Mouse (Mus musculus) heart, embryonic 12.5 days (tissue): Measurements from ENCODE around the gene Kcne4. TPM values are rescaled to one million over a fixed set of nuclear protein-coding genes. Genes with fewer than 3 reads are reported as not detected.
A peak's percentile ranks its signal among the peaks of the same experiment; 100 is the strongest.

Source experiments
- ATAC-seq: fragments of 200-750 bp; cut with Nextera tagmentation; 2 replicates; pipeline ENCODE4 v1.8.0; 2017; ENCODE audit warnings: moderate TSS enrichment, moderate library complexity; ENCODE audit not compliant: insufficient number of reproducible peaks, low FRiP score
- H3K27ac ChIP-seq: fragments of 300-500 bp; sonication (generic); 2 replicates; pipeline ENCODE4 v1.5.1; 2016; ENCODE audit warnings: mild to moderate bottlenecking, moderate library complexity; ENCODE audit not compliant: poor library complexity, severe bottlenecking
- H3K27me3 ChIP-seq: fragments of 300-500 bp; sonication (generic); replicated peaks from 2 replicates; pipeline ENCODE4 v1.6.1; 2016; ENCODE audit warnings: mild to moderate bottlenecking, moderate library complexity
- H3K36me3 ChIP-seq: fragments of 300-500 bp; sonication (generic); 2 replicates; pipeline ENCODE4 v1.6.1; 2016; ENCODE audit warnings: mild to moderate bottlenecking, moderate library complexity
- H3K4me1 ChIP-seq: fragments of 300-500 bp; sonication (generic); replicated peaks from 2 replicates; pipeline ENCODE4 v1.6.1; 2016; ENCODE audit warnings: mild to moderate bottlenecking
- H3K4me2 ChIP-seq: fragments of 300-500 bp; sonication (generic); 2 replicates; pipeline ENCODE4 v1.6.1; 2016; ENCODE audit warnings: mild to moderate bottlenecking, moderate library complexity
- H3K4me3 ChIP-seq: fragments of 300-500 bp; sonication (generic); 2 replicates; pipeline ENCODE4 v1.5.1; 2016; ENCODE audit warnings: mild to moderate bottlenecking
- H3K9ac ChIP-seq: fragments of 300-500 bp; sonication (generic); 2 replicates; pipeline ENCODE4 v1.6.1; 2016; ENCODE audit warnings: mild to moderate bottlenecking, moderate library complexity
- H3K9me3 ChIP-seq: fragments of 300-500 bp; sonication (generic); replicated peaks from 2 replicates; pipeline ENCODE4 v1.6.1; 2016; ENCODE audit warnings: mild to moderate bottlenecking, moderate library complexity
- WGBS: fragments of 180-500 bp; shearing (Covaris S2); methylation state at CpG from one replicate; pipeline ENCODE4 v1.1.7; 2016; 5-methylcytosine and 5-hydroxymethylcytosine counted together
- polyA plus RNA-seq: library from polyadenylated mRNA; unstranded; fragments of >200 nt; fragmentation: Nextera tagmentation; extraction: Ambion mirVana; gene quantifications from 2 replicates; pipeline ENCODE4 v1.2.1, GENCODE M21; 2016

The Kcne4 gene
- polyA plus RNA-seq, 1 experiment from 2014 or later: 1.5 TPM

DNA sequence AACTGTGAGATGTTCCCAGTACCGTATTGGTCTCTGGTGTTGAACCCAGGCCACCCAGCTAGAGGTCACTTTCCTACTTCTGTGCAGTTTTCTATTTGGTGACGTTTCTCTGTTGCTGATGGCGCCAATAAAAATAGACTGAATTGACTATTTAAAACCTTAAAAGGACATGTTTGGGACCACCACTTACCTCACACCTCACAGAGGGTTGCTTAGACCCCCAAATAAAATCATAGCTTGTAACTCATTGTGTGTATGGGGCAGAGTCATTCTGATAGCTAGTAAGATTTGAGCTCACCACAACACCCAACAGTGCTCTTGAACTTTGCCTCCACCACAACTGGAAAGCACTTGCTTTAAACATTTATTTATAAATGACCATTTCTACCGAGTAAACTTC is 43.0 kb downstream of the Kcne4 start:
- no peak for ATAC-seq
- WGBS: 72% methylated on average over 4 of the region's 4 CpGs
- H3K9ac ChIP-seq: no peak overlapping the region
- no peaks in the 10 kb centered on the region for H3K27me3 ChIP-seq
- peaks cover 7% of the 10 kb centered on the region for H3K9me3 ChIP-seq
- no peaks in the 10 kb centered on the region for H3K36me3 ChIP-seq
- H3K27ac ChIP-seq: peak overlapping the region; percentile 30; the same call in 1 of the 2 replicates
- H3K4me2 ChIP-seq: no peak overlapping the region
- H3K4me1 ChIP-seq: peaks cover 15% of the 10 kb centered on the region
- H3K4me3 ChIP-seq: no peak overlapping the region

DNA sequence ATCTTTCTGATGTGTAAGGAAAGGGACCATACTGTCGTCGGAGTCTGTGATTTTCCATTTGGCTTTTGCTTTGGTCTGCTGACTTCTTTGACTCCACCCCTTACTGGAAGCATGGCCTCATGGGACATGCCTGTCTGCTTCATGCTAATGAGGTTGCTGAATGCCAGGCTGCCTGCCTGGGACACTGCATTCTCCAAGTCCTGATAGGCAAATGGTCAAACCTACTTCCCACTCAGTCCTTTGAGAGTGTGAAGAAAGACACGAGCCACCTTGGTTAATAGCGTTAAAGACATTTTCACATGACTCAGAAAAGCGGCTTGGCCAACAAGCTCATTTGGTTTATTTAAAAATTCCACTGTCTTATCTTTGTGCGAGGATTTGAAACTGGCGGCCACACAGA is 43.5 kb downstream of the Kcne4 start:
- Histone ChIP-seq H3K27ac (peak overlapping the region; percentile 30; the same call in 1 of the 2 replicates), H3K36me3 (no peaks in the 10 kb centered on the region), H3K9me3 (peaks cover 7% of the 10 kb centered on the region), H3K27me3 (no peaks in the 10 kb centered on the region), H3K4me1 (peaks cover 16% of the 10 kb centered on the region), H3K4me3 (no peak overlapping the region), H3K4me2 (peak overlapping the region; percentile 38), H3K9ac (no peak overlapping the region)
- 41% methylated on average over 7 of the region's 7 CpGs for WGBS
- 0 out of 2 replicates have a peak, but pooled peaks have one; percentile 48 for ATAC-seq

DNA sequence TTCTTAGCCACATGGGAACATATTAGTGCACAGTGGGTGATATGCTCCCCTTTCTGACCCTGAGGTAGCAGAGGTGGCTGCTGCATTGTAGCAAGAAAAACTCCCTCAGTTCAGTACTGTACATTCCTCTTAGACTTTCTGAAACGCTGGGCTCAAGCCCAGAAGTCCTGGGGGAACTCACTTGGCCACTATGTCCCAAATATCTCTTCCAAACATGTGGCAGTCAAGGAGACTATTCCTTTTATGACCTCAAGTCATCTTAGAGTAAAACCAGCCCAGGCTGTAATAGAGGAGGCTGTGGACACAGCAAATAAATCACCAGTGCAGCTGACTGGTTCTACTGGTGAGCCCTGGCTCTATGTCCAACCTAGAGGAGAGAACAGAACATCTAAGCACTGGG is 45.7 kb downstream of the Kcne4 start:
- H3K4me3 ChIP-seq: no peak overlapping the region
- no peaks in the 10 kb centered on the region for H3K27me3 ChIP-seq
- H3K27ac ChIP-seq: no peak overlapping the region
- H3K9ac ChIP-seq: no peak overlapping the region
- 65% methylated on average over 1 of the region's 1 CpGs for WGBS
- H3K4me2 ChIP-seq: no peak overlapping the region
- no peaks in the 10 kb centered on the region for H3K36me3 ChIP-seq
- 0 out of 2 replicates have a peak, but pooled peaks cover 3% of the 10 kb centered on the region for H3K9me3 ChIP-seq
- peaks cover 22% of the 10 kb centered on the region for H3K4me1 ChIP-seq
- no peak for ATAC-seq

DNA sequence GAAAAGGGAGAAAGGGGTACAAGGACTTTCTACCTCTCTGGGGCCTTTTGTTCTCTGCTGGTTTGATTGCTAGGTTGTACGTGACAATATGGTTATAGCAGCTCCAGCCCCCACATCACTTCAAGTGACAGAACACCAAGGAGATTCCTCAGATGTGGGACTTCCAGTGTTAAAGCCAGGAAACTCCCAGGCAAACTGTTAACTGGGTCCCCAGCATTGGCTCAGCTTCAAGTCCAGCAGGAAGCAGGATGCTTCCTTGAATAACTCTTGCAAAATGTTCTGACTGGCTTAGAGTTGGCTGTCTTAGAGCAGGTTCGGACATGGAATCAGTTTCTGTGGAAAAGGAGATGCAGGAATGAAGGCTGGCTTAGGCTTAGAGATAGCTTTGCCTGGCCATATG is 47.3 kb downstream of the Kcne4 start:
- no peaks in the 10 kb centered on the region for H3K27me3 ChIP-seq
- H3K4me3 ChIP-seq: no peak overlapping the region
- WGBS: 48% methylated on average over 2 of the region's 2 CpGs
- peak; percentile 42; the same call in 1 of the 2 replicates for ATAC-seq
- no peak overlapping the region for H3K4me2 ChIP-seq
- H3K36me3 ChIP-seq: no peaks in the 10 kb centered on the region
- H3K9ac ChIP-seq: no peak overlapping the region
- H3K9me3 ChIP-seq: 0 out of 2 replicates have a peak, but pooled peaks cover 1% of the 10 kb centered on the region
- H3K27ac ChIP-seq: peak overlapping the region; percentile 62; the same call in 1 of the 2 replicates
- H3K4me1 ChIP-seq: peaks cover 22% of the 10 kb centered on the region

DNA sequence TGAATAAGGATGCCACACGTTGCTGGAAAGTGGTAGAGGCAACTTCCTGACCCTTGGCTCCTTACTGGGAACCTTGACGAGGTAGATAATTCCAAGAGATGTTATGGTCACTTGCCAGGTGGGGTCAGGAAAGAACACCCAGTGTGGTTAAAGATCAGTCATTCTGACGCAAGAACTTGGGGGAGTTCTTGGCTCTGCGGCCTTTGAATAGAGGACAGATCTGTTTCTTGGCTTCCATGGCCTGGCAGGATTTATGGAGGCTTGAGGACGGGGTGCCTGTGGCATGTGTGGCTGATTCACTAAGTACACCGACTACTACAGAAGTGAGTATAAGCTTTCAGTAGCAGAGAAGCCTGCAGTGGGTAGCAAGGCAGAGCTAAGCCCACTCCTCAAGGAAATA is 47.8 kb downstream of the Kcne4 start:
- H3K9ac ChIP-seq: no peak overlapping the region
- peaks cover 22% of the 10 kb centered on the region for H3K4me1 ChIP-seq
- no peaks in the 10 kb centered on the region for H3K36me3 ChIP-seq
- H3K27me3 ChIP-seq: no peaks in the 10 kb centered on the region
- no peak for ATAC-seq
- WGBS: 68% methylated on average over 6 of the region's 6 CpGs
- H3K9me3 ChIP-seq: no peaks in the 10 kb centered on the region
- no peak overlapping the region for H3K4me2 ChIP-seq
- H3K4me3 ChIP-seq: no peak overlapping the region
- H3K27ac ChIP-seq: peak overlapping the region; percentile 62

DNA sequence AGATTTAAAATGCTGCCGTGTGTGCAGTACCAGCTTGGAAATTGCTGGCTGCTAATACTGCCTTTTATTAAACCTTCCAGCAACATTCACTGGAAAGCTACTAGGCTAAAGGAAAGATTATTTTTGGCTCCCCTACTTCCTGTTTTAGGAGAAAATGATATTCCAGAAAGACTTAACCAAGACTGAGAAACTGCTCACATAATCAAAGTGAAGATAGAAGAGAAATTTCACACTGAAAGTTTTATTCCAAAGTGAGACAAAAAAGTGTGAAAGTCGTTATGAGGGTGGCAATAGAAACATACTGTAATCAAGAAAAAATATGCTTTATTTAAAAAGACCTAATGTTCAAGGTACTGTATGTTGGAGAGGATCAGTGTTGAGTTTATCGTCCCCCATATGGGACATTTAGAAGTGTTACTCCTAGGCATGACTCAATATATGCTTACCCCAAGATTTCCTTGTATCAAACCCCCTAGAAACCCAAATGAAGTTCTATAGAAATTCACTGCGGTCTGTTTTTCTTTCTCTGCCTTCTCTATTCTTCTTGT is 48.3 kb downstream of the Kcne4 start:
- H3K36me3 ChIP-seq: no peaks in the 10 kb centered on the region
- H3K4me1 ChIP-seq: peaks cover 20% of the 10 kb centered on the region
- H3K9me3 ChIP-seq: no peaks in the 10 kb centered on the region
- no peak overlapping the region for H3K4me2 ChIP-seq
- H3K27ac ChIP-seq: peak overlapping the region; percentile 62; the same call in 1 of the 2 replicates
- ATAC-seq: no peak
- H3K9ac ChIP-seq: no peak overlapping the region
- H3K4me3 ChIP-seq: no peak overlapping the region
- WGBS: 71% methylated on average over 4 of the region's 4 CpGs
- H3K27me3 ChIP-seq: no peaks in the 10 kb centered on the region

DNA sequence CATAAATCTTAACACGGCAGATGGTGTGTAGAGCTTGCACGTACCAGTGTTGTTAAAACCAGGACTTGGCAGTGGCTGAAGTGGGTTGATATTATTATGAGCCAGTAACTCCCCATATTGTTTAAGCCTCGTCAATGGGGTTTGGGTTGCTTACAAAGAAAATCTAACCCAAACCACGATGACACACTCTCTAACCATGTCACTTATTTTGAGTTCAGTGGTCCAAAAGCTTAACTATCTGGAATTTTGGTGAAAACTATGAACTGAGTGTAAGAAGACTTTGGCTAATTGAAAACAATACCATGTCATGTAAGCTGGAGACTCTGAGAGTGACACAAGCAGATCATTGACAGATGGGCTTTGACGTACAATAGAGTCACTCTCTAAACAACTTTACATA is 49.4 kb downstream of the Kcne4 start:
- ATAC-seq: no peak
- Histone ChIP-seq H3K27me3 (no peaks in the 10 kb centered on the region), H3K4me1 (peaks cover 15% of the 10 kb centered on the region; the same call in 1 of the 2 replicates), H3K9me3 (no peaks in the 10 kb centered on the region), H3K9ac (no peak overlapping the region), H3K4me2 (no peak overlapping the region), H3K27ac (no peak overlapping the region), H3K36me3 (no peaks in the 10 kb centered on the region), H3K4me3 (no peak overlapping the region)
- WGBS: 92% methylated on average over 5 of the region's 5 CpGs

DNA sequence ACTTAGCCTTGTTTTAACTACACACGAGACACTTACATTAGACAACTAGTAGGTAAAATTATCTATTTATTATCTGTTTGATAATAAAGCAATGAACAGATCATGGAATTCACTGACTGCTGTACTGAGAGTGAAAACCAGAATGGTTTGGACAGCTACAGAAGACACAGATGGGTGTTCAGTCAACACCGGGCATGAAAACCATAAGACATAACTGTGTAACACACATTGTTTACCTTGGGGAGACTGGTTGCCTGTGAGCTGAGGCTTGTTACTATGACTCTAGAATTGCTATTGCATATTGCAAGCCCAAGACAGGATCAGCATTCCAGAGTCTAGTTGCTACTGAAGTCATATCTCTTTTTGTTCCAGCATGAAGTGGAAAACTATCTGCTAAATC is 49.9 kb downstream of the Kcne4 start:
- Histone ChIP-seq H3K9ac (no peak overlapping the region), H3K27ac (no peak overlapping the region), H3K9me3 (no peaks in the 10 kb centered on the region), H3K27me3 (no peaks in the 10 kb centered on the region), H3K36me3 (no peaks in the 10 kb centered on the region), H3K4me3 (no peak overlapping the region), H3K4me2 (no peak overlapping the region), H3K4me1 (peaks cover 15% of the 10 kb centered on the region; the same call in 1 of the 2 replicates)
- 79% methylated on average over 2 of the region's 2 CpGs for WGBS
- no peak for ATAC-seq

Other genes with a start within 250 kb of the Kcne4 start
- 79.6 and 86.3 TPM in 2 replicates for gene Acsl3, start 158.9 kb upstream of the Kcne4 start, polyA plus RNA-seq
- gene Utp14b, start 158.7 kb upstream of the Kcne4 start, polyA plus RNA-seq: 2.4 and 2.5 TPM in 2 replicates